Mouse (Mus musculus) heart, embryonic 16.5 days (tissue): ENCODE measurements at regions not wholly inside any gene's neighbourhood (a gene's known extent, or its start where the extent isn't known, plus 50 kb on each side); places are given as distances from the start of the nearest gene placed in this dataset.

ENCODE experiments used
- ATAC-seq: fragments of 200-750 bp; cut with Nextera tagmentation; replicated peaks from 2 replicates; pipeline ENCODE4 v1.8.0; 2017; ENCODE audit warnings: moderate number of reproducible peaks; ENCODE audit not compliant: insufficient read depth, low FRiP score; ENCODE audit errors: extremely low read depth
- H3K27ac ChIP-seq: fragments of 300-500 bp; sonication (generic); 2 replicates; pipeline ENCODE4 v1.5.1; 2014; ENCODE audit warnings: mild to moderate bottlenecking, low read length, control low read depth, moderate library complexity
- H3K27me3 ChIP-seq: fragments of 300-500 bp; sonication (generic); 2 replicates; pipeline ENCODE4 v1.6.1; 2014; ENCODE audit warnings: low read length, mixed read lengths; ENCODE audit not compliant: control insufficient read depth, insufficient read depth
- H3K36me3 ChIP-seq: fragments of 300-500 bp; sonication (generic); 2 replicates; pipeline ENCODE4 v1.6.1; 2014; ENCODE audit not compliant: control insufficient read depth, insufficient read depth
- H3K4me1 ChIP-seq: fragments of 300-500 bp; sonication (generic); 2 replicates; pipeline ENCODE4 v1.6.1; 2014; ENCODE audit warnings: low read length, mixed read lengths; ENCODE audit not compliant: control insufficient read depth, insufficient read depth
- H3K4me2 ChIP-seq: fragments of 300-500 bp; sonication (generic); 2 replicates; pipeline ENCODE4 v1.6.1; 2014; ENCODE audit warnings: low read depth, mild to moderate bottlenecking, control low read depth, low read length
- H3K4me3 ChIP-seq: fragments of 300-500 bp; sonication (generic); 2 replicates; pipeline ENCODE4 v1.5.1; 2014; ENCODE audit warnings: mild to moderate bottlenecking, control low read depth, low read length
- H3K9ac ChIP-seq: fragments of 300-500 bp; sonication (generic); 2 replicates; pipeline ENCODE4 v1.6.1; 2014; ENCODE audit warnings: low read length, control low read depth
- H3K9me3 ChIP-seq: fragments of 300-500 bp; sonication (generic); replicated peaks from 2 replicates; pipeline ENCODE4 v1.6.1; 2016; ENCODE audit warnings: low read length; ENCODE audit not compliant: control insufficient read depth
- WGBS: fragments of 180-500 bp; shearing (Covaris S2); extraction: QIAGEN DNeasy Blood & Tissue Kit; methylation state at CpG from one replicate; pipeline ENCODE4 v1.1.7; 2014; 5-methylcytosine and 5-hydroxymethylcytosine counted together

GRCm38 (mm10) chr16:31603185-31603584, 60.1 kb upstream of the Dlg1 start:
- 67% methylated on average over 11 of the region's 11 CpGs for WGBS

GRCm38 (mm10) chr16:31606389-31607177, 56.7 kb upstream of the Dlg1 start:
- WGBS: 61% methylated on average over 11 of the region's 11 CpGs
- ATAC-seq: no peak
- Histone ChIP-seq H3K9ac (no peak overlapping the region), H3K27ac (no peak overlapping the region; the same call in 1 of the 2 replicates), H3K4me3 (no peak overlapping the region), H3K9me3 (no peaks in the 10 kb centered on the region), H3K36me3 (no peaks in the 10 kb centered on the region), H3K27me3 (no peaks in the 10 kb centered on the region), H3K4me1 (0 out of 2 replicates have a peak, but pooled peaks cover 3% of the 10 kb centered on the region), H3K4me2 (no peak overlapping the region)

More at GRCm38 (mm10) chr16:31603185-31603584, 60.1 kb upstream of the Dlg1 start:
- no peak for ATAC-seq
- Histone ChIP-seq H3K4me3 (no peak overlapping the region), H3K27ac (no peak overlapping the region), H3K4me2 (no peak overlapping the region), H3K36me3 (no peaks in the 10 kb centered on the region), H3K4me1 (peaks cover 11% of the 10 kb centered on the region), H3K9me3 (no peaks in the 10 kb centered on the region), H3K27me3 (no peaks in the 10 kb centered on the region), H3K9ac (no peak overlapping the region)

GRCm38 (mm10) chr16:31608964-31609363, 54.3 kb upstream of the Dlg1 start:
- no peak overlapping the region for H3K9ac ChIP-seq
- H3K4me2 ChIP-seq: no peak overlapping the region
- no peak overlapping the region for H3K27ac ChIP-seq
- no peak overlapping the region for H3K4me3 ChIP-seq
- H3K36me3 ChIP-seq: no peaks in the 10 kb centered on the region
- 0 out of 2 replicates have a peak, but pooled peaks cover 3% of the 10 kb centered on the region for H3K4me1 ChIP-seq
- H3K9me3 ChIP-seq: no peaks in the 10 kb centered on the region
- H3K27me3 ChIP-seq: no peaks in the 10 kb centered on the region
- no peak for ATAC-seq
- WGBS: 76% methylated on average over 7 of the region's 7 CpGs

GRCm38 (mm10) chr16:31609394-31610172, 53.7 kb upstream of the Dlg1 start:
- no peak for ATAC-seq
- WGBS: 64% methylated on average over 10 of the region's 10 CpGs
- no peaks in the 10 kb centered on the region for H3K27me3 ChIP-seq
- H3K36me3 ChIP-seq: no peaks in the 10 kb centered on the region
- H3K4me3 ChIP-seq: no peak overlapping the region
- no peaks in the 10 kb centered on the region for H3K9me3 ChIP-seq
- H3K4me1 ChIP-seq: 0 out of 2 replicates have a peak, but pooled peaks cover 3% of the 10 kb centered on the region
- no peak overlapping the region for H3K4me2 ChIP-seq
- no peak overlapping the region for H3K27ac ChIP-seq
- no peak overlapping the region for H3K9ac ChIP-seq
